Mouse (Mus musculus) E14TG2a.4 (cell line): ENCODE measurements around the gene Mbtps1.

Experiments
- CTCF ChIP-seq: conservative IDR thresholded peaks from 2 replicates; pipeline ENCODE4 v1.5.1; 2014; ENCODE audit warnings: low read length
- POU5F1 ChIP-seq: IDR thresholded peaks from 2 replicates; pipeline ENCODE4 v1.6.1; 2014; ENCODE audit warnings: low read length, borderline replicate concordance

- no peak for TF ChIP-seq CTCF
- TF ChIP-seq POU5F1 = no peak
Observed at GRCm38 (mm10) chr8:119574437-119575365, 16.2 kb upstream of the Mbtps1 start, which contains the start of the genes Hsdl1 and Dnaaf1.
